Mouse (Mus musculus) urinary bladder, postnatal 25 days (tissue): ENCODE measurements at regions not wholly inside any gene's neighbourhood (a gene's known extent, or its start where the extent isn't known, plus 50 kb on each side); places are given as distances from the start of the nearest gene placed in this dataset.

Source experiments
- DNase-seq: peaks from one replicate; pipeline ENCODE4 v3.0.0; 2022; ENCODE audit warnings: low spot score

GRCm38 (mm10) chr10:19140628-19141027 is 125.2 kb upstream of the Tnfaip3 start:
- no peak for DNase-seq

DNA sequence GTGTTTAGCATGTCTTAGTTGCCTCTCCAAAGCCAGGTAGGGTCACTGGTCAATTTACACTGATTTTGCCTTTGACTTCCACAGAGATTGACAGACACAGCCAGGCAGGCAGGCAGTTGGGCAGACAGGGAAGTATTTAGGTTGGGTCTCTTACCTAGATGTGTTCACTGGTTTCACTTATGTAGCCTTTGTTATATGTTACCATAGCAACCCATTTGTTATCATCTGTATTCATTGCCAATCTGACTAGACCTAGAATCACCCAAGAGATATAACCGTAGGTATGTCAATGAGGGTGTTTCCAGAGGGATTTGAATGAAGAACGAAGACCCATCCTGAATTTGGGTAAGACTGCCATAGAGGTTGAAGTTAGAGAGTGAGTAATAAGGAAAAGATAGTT is 123.8 kb upstream of the Tnfaip3 start:
- DNase-seq = no peak

DNA sequence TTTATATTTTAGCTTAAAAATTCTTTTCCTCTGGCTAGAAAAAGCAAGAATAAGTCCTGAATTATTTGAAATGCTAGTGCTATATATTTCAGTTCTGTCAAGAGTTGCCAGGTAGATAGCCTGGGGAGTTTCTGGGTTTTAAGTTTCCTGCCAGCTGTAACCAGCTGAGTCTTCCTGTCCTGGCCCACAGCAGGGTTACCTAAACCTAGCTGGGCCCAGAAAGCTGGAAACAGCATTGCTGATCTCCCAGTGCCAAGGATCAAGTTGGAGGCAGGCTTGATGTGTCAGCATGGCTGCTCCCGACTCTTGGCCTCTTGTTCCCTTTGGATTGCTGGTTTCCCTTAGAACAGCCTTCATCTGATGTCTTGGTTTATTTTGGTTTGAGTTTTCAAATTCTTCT is 122.8 kb upstream of the Tnfaip3 start:
- DNase-seq = no peak

GRCm38 (mm10) chr10:19127581-19128291 is 112.3 kb upstream of the Tnfaip3 start:
- no peak for DNase-seq

DNA sequence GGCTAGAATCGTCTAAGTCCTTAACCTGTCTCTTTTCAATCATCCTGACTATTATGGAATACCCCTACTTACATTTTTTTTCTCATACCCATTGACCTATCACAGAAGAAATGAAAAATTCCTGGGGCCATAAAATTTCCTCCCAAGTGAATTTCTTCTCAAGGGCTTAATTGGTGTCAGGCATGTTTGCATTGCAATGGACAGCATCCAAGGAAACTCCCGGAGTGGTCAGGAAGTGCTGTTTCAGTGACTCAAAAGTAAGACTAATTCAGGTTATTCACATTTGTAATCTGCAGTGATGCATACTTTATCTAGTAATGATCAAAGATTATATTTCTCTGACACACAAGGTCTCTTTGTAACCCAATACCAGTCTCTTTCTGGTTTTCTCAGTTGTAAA is 111.5 kb upstream of the Tnfaip3 start:
- no peak for DNase-seq

- no peak for DNase-seq
Measured at GRCm38 (mm10) chr10:19126438-19126837, 111.0 kb upstream of the Tnfaip3 start.

- DNase-seq = no peak
Measured at GRCm38 (mm10) chr10:19123691-19124090, 108.2 kb upstream of the Tnfaip3 start.

DNA sequence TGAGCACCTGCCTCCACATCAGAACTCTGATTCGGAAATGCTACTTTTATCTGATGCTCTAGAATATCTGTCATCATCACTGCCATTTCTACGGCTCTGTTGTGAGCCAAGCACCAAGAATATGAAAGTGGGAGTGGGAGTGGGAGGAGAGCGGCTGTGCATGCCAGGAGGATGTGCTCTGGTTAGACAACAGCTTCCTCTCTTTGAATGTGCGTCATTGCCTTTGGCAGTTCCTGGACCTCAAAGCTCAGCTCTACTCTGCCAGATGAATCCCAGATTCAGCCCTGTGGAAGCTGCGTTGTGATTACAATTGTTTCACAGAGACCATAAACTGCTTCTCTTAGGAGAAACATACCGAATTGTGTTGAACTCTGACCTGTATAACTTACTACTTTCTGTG is 106.8 kb upstream of the Tnfaip3 start:
- DNase-seq = no peak

GRCm38 (mm10) chr10:19119281-19120049 is 104.0 kb upstream of the Tnfaip3 start:
- DNase-seq = no peak

DNA sequence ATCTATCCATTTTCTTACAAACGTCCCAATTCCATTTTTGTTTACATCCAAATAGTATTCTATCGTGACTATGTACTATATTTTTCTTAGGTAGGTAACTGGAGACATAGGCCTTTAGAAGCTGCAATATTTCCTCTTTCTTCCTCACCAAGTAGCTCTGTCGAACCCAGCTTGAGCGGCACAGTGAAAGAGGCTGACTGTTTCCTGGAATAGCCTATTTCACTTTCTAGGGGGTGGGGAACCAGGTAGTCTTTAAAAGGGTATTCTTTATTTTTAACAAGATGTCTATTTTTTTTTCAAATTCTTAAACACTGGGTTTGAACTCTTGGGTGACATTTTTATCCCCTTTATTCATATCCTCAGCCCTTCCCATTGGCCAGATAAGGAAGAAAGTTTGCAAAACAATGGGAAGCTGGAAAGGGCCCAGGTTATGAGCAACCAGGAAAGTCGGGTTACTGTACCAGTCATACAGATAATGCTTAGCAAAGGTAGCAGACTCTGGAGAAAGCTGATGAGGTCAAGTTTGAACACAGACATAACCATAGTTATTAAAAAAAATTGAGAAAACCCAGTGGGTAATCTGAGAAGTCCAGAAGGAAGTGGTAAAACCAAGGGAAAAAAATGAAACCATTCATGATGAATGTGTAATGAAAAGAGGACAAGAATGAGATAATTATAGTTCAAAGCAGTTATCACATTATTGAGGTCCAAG is 103.3 kb upstream of the Tnfaip3 start:
- DNase-seq = no peak

GRCm38 (mm10) chr10:19117071-19117605 is 101.7 kb upstream of the Tnfaip3 start:
- no peak for DNase-seq

- no peak for DNase-seq
Measured at GRCm38 (mm10) chr10:19112459-19112858, 97.0 kb upstream of the Tnfaip3 start.

GRCm38 (mm10) chr10:19105231-19105681 is 89.8 kb upstream of the Tnfaip3 start:
- no peak for DNase-seq

DNA sequence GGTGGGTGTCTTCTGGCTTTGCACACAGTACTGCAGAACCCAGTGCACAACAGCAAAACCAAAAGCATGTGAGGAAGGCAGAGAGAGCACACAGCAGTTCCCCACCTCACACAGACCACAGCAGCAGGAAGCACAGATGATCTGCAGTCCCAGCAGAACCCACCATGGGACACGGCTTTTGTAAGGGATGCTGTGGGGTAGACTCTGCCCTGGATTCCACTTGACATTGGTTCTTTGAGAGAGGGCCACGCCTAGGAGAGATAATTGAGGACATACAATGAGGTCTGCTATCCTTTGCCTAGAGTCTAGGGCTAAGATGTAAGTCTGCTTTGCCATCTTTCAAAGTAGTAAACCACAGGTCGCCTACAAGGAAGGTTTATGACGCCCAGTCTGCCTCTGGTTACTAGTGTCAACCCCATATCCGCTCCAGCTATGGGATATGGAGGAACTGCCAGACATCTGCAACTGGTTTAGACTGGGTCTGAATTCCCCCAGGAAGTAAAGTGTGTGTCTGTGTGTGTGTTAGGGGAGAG is 89.3 kb upstream of the Tnfaip3 start:
- DNase-seq = no peak

GRCm38 (mm10) chr10:19099369-19100285 is 84.2 kb upstream of the Tnfaip3 start:
- DNase-seq = no peak

DNA sequence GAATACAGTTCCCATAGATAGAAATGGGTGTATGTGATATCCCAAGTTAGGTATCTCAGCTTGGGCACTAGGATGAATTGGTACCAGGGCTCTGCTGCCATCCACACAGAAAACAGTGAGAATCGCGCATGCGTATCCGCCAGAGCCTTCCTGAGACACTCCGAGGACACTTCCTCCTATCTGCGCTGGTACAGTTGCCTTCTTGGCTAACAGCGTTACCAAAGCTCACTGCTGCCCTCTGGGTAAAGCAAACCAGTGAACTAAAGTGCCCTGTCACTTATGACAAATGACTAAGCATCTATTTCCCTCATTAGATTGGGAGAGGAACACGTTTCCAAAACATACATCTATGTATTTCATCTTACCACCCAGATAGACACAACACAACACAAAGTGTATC is 78.8 kb upstream of the Tnfaip3 start:
- peak; percentile 21 for DNase-seq

- DNase-seq = no peak
Measured at GRCm38 (mm10) chr10:19093689-19094088, 78.2 kb upstream of the Tnfaip3 start.

DNA sequence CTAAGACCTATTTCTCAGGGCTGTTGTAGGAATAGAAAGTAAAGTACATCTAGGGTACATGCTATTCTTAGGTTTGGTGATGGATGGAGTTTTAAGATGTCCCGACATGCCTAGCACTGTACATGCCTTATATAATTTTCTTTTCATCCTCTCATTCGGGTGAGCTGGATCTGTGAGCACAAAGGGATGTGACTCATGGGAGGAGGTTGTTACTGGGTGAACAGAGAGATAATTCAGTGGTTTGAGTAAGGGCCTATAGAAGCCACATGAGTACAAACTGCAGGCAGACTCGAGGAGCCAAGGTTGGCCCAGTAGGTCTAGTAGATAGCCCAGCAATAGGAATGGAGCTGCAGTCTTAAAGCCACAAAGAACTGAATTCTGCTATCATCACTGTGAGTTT is 76.5 kb upstream of the Tnfaip3 start:
- no peak for DNase-seq

- no peak for DNase-seq
Measured at GRCm38 (mm10) chr10:19091110-19091509, 75.7 kb upstream of the Tnfaip3 start.

DNA sequence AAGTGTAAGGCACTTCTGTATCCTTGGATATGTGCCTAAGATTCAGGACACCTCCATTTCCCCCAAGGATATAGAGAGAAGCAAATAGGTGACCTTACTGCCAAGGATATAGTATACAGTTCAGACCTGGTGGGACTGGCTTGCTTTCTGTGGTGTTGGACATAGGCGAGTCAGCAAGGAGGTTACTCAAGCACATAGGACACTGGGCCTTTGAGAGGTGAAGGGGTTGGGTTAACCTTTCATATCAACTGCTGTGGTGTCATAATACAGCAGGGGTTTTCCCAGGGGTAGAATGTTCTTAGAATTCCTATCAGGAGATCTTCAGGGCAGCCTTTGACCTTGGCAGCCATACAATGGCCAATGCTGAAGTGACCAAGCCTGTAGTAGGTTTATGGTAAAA is 71.5 kb upstream of the Tnfaip3 start:
- no peak for DNase-seq

DNA sequence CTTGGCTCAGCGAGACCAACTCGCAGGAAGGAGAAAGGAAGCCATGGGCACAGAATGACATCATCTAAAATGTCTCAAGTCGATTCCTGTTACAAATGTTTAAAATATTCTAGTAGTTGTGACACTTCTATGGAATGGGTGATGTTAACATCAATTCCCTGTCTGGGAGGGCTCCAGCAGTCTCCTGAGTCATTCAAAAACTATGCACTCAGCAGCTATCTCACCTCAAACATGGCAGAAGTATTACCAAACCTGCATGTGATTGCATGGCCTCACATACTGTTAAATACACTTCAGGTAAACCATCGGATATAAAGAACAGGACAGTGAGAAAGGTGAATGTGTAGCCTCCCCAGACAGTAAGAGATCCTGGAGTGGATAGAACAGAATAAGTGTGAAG is 66.7 kb upstream of the Tnfaip3 start:
- DNase-seq = no peak
